8 mouse cellular contexts compared by ENCODE assay signal in genomic region chr2:155380261-155381059, GRCm38 (mm10). TPM values are rescaled to one million over a fixed set of nuclear protein-coding genes. Genes with fewer than 3 reads are reported as not detected.
DNase-seq lines count a peak whose midpoint lies in the region; ATAC-seq and TF ChIP-seq lines count a peak whose summit lies in the region.

Gene Trp53inp2 (plus strand): TSS chr2:155381059.

- no peaks in the 10 kb centered on the region for H3K36me3 ChIP-seq in thymus, adult 2 months (ENCODE audit: control insufficient read depth, insufficient read depth, low read length)
- H3K36me3 ChIP-seq in midbrain, embryonic 13.5 days, result peaks cover 3% of the 10 kb centered on the region; the same call in 1 of the 2 replicates

- no peaks in the 10 kb centered on the region for H3K27me3 ChIP-seq in thymus, adult 2 months (ENCODE audit: control insufficient read depth, insufficient read depth, low read length)
- H3K27me3 ChIP-seq in midbrain, embryonic 13.5 days, result peaks cover 2% of the 10 kb centered on the region; the same call in 1 of the 2 replicates

- 68% methylated on average over 8 of the region's 8 CpGs for WGBS in thymus, adult 2 months
- 55% methylated on average over 8 of the region's 8 CpGs for WGBS in large intestine, adult 2 months
- 34% methylated on average over 8 of the region's 8 CpGs for WGBS in midbrain, embryonic 13.5 days

- peak within 1 kb of the TSS; percentile 79 for H3K4me2 ChIP-seq in midbrain, embryonic 13.5 days (replicated peaks)

- H3K9me3 ChIP-seq in midbrain, embryonic 13.5 days, result no peaks in the 10 kb centered on the region

- H3K4me3 ChIP-seq in thymus, adult 2 months (ENCODE audit: control insufficient read depth, insufficient read depth, low read length), result peak within 1 kb of the TSS; percentile 81
- H3K4me3 ChIP-seq in embryonic fibroblast, embryonic 13.5 days (ENCODE audit: insufficient read depth, low read length), result peak within 1 kb of the TSS; percentile 71
- peak within 1 kb of the TSS; percentile 68 for H3K4me3 ChIP-seq in midbrain, embryonic 13.5 days (replicated peaks)

- no peak for TF ChIP-seq POLR2A in thymus, adult 2 months (IDR thresholded peaks at IDR 0.05; ENCODE audit: control insufficient read depth, extremely low read depth, insufficient read depth, low read length, poor library complexity)
- TF ChIP-seq POLR2A in embryonic fibroblast, embryonic 13.5 days (IDR thresholded peaks at IDR 0.05; ENCODE audit: low read depth, low read length), result no peak

- no peak for ATAC-seq in midbrain, embryonic 13.5 days
- no peak for ATAC-seq in inflammation-experienced regulatory T-cells, adult 6 months

- TF ChIP-seq CTCF in thymus, adult 2 months (IDR thresholded peaks at IDR 0.05; ENCODE audit: borderline replicate concordance, control insufficient read depth, extremely low read depth, insufficient read depth, low read length, poor library complexity), result no peak
- no peak for TF ChIP-seq CTCF in embryonic fibroblast, embryonic 13.5 days (IDR thresholded peaks at IDR 0.05; ENCODE audit: borderline replicate concordance, insufficient read depth, low read length)

- peak within 1 kb of the TSS; percentile 93 for H3K9ac ChIP-seq in midbrain, embryonic 13.5 days (replicated peaks)

- peaks cover 7% of the 10 kb centered on the region for H3K4me1 ChIP-seq in thymus, adult 2 months (replicated peaks; ENCODE audit: control insufficient read depth, insufficient read depth, low read length)
- peaks cover 5% of the 10 kb centered on the region for H3K4me1 ChIP-seq in embryonic fibroblast, embryonic 13.5 days (ENCODE audit: control insufficient read depth, insufficient read depth, low read length)
- peaks cover 43% of the 10 kb centered on the region for H3K4me1 ChIP-seq in midbrain, embryonic 13.5 days (replicated peaks)

- peak within 1 kb of the TSS; percentile 69 for H3K27ac ChIP-seq in thymus, adult 2 months (ENCODE audit: control insufficient read depth, insufficient read depth, low read length)
- H3K27ac ChIP-seq in embryonic fibroblast, embryonic 13.5 days (ENCODE audit: insufficient read depth, low read length), result peak within 1 kb of the TSS; percentile 91
- peak within 1 kb of the TSS; percentile 99 for H3K27ac ChIP-seq in midbrain, embryonic 13.5 days

- intact Hi-C loops in heart, postnatal 14 days (cut with DNase I), result loop anchor here (5.0 kb wide), 3 partner anchors 83 to 143 kb away; partner anchors contain the start of genes Dynlrb1 and Map1lc3a

- no peak for DNase-seq in thymus, adult 2 months
- no peak for DNase-seq in thymus, postnatal 10 days (ENCODE audit: low spot score in 2 of 2)
- DNase-seq in heart, postnatal 14 days, result no peak
- DNase-seq in large intestine, adult 2 months (ENCODE audit: low read depth, low spot score), result no peak
- DNase-seq in thymus, postnatal 0 days (ENCODE audit: low spot score), result no peak

RNA-seq across cellular contexts. Expression of gene Trp53inp2, which starts in this region (rescaled TPM):
- 85.4 and 89.8 TPM in 2 replicates for polyA plus RNA-seq in thymus, adult 2 months (2012; rRNA removed)
- 73.2 and 77.7 TPM in 2 replicates for polyA plus RNA-seq in embryonic fibroblast, embryonic 13.5 days (2011; ENCODE audit: insufficient read length, low read depth, missing spikeins)
- 100 to 1,000 TPM; 560 to 604 TPM for total RNA-seq in heart, postnatal 14 days (2021)
- 59.2 and 83.3 TPM in 2 replicates for polyA plus RNA-seq in large intestine, adult 2 months (2012; rRNA removed)
- 118 and 131 TPM in 2 replicates for polyA plus RNA-seq in midbrain, embryonic 13.5 days (2015; fragmentation: Nextera tagmentation; extraction: Ambion mirVana)
- polyA plus RNA-seq in thymus, postnatal 0 days (2015; fragmentation: Nextera tagmentation; extraction: Ambion mirVana), result 6.9 and 9.6 TPM in 2 replicates
- polyA plus RNA-seq in inflammation-experienced regulatory T-cells, adult 6 months (2017; shearing (Covaris generic)), result 1 to 10 TPM in 2 of 3 experiments, under 1 TPM in 1; 0.84 to 1.9 (median 1.2) TPM
